Mouse (Mus musculus): ENCODE data around the gene Snx29.

Gene Snx29

GRCm38 (mm10) chr16:11778715-11779460 lies 456.2 kb downstream of the Snx29 start:
- DNase-seq (ENCODE audit: low spot score), result no peak

GRCm38 (mm10) chr16:11782082-11782481 lies 459.4 kb downstream of the Snx29 start:
- DNase-seq (ENCODE audit: low spot score), result no peak

- DNase-seq (ENCODE audit: low spot score), result no peak
Measured at GRCm38 (mm10) chr16:11783337-11783736, 460.6 kb downstream of the Snx29 start.

GRCm38 (mm10) chr16:11784354-11784753 lies 461.6 kb downstream of the Snx29 start:
- DNase-seq (ENCODE audit: low spot score), result no peak

GRCm38 (mm10) chr16:11785806-11786205 lies 463.1 kb downstream of the Snx29 start:
- DNase-seq (ENCODE audit: low spot score), result no peak

GRCm38 (mm10) chr16:11790476-11790875 lies 467.8 kb downstream of the Snx29 start:
- DNase-seq (ENCODE audit: low spot score), result no peak

- DNase-seq (ENCODE audit: low spot score), result no peak
Measured at GRCm38 (mm10) chr16:11793391-11793790, 470.7 kb downstream of the Snx29 start.

- no peak for DNase-seq (ENCODE audit: low spot score)
Measured at GRCm38 (mm10) chr16:11794628-11795027, 471.9 kb downstream of the Snx29 start.

DNA sequence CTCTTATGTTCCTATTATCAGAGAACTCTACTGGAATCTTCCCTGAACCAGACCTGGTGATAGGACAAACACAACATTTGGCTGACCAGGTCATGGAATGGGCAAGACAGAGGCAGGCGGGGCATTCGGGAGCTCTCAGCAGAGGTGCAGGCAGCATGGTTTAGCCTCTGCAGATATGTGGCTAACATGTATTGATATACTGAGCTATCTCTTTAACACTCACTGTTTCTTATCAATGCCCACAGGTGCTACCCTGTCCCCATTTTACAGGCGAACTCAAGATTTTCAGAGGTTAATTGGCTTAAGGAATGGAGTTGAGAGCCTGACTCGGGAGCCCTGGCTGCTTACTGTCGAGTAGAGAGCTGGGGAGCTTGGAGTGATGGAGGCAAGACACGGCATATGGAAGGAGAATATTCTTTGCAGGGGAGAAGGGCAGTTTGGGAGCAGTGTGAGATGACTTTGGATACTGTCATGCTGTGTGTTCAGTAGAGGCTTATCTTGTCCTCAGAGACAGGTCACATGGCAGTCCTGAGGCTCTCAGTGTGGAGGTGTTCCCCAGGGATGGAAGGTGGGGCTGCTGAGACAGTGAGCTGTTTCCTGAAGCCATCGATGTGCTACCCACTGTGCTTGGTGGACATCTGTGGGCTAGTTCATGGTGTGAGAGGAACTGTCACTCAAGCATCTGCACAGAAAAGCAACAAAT lies 473.2 kb downstream of the Snx29 start:
- DNase-seq (ENCODE audit: low spot score), result no peak

GRCm38 (mm10) chr16:11801960-11802539 lies 479.3 kb downstream of the Snx29 start:
- DNase-seq (ENCODE audit: low spot score), result no peak

Measured in ovary, postnatal 14 days (tissue).